Mouse (Mus musculus): ENCODE results near the gene Nhsl1. TPM values are rescaled to one million over a fixed set of nuclear protein-coding genes. Genes with fewer than 3 reads are reported as not detected.

Nhsl1 gene
- total RNA-seq, 1 experiment from 2014 or later: 5.3 TPM

DNA sequence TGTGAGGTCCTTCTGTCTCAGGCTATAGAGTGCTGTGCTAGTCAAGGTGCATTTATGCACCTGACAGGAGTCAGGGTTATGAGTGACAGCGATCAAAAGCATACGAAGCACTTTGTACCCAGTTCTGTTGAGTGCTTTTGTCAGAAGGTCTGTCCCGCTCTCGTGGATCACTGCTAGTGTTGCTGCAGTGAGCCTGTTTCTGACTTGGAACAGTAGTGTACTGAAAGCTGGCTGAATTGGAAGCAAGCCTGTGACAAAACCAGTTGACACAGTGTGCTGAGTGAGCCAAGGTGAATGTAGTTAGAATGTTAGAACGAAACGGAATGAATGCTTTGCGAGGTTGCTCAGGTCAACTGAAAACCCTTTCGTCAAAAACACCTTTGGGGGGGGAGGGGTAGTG is 82.2 kb downstream of the Nhsl1 start:
- no peak for DNase-seq

DNA sequence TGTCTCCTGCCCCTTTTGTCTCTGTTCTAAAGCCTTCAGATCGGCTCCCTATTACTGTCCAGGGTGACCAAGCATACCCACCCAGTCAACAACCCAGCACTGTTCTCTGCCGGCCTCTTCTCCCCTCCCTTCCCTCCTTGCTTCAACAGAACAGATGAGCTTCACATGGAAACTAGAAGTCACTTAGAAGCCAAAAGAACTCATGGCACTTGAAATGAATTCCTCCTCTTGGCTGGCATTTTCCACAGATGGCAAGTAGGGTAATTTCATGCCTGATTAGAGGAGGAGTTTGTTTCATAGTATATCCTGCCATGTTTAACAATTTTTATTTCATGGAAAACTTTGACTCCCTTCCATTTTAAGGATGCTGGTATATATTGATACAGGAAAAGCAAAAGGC is 85.2 kb downstream of the Nhsl1 start:
- DNase-seq: no peak

DNA sequence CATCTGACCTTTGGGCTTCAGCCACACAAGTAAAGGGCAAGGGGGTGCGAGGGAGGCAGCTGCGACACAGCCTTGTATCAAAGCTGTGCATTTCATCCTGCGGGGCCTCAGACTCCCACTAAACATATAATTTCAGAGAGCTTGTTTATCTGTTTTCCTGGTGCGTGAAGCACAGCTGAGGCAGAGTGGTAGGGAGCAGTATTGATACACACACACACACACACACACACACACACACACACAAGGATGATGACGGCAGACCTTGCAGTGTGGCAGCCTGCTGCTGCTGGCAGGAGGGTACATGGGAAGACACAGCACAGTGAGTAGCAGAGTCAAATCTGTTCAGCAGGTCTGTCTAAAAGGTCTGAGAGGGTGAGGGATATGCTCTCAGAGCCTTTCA is 85.9 kb downstream of the Nhsl1 start:
- DNase-seq: no peak

DNA sequence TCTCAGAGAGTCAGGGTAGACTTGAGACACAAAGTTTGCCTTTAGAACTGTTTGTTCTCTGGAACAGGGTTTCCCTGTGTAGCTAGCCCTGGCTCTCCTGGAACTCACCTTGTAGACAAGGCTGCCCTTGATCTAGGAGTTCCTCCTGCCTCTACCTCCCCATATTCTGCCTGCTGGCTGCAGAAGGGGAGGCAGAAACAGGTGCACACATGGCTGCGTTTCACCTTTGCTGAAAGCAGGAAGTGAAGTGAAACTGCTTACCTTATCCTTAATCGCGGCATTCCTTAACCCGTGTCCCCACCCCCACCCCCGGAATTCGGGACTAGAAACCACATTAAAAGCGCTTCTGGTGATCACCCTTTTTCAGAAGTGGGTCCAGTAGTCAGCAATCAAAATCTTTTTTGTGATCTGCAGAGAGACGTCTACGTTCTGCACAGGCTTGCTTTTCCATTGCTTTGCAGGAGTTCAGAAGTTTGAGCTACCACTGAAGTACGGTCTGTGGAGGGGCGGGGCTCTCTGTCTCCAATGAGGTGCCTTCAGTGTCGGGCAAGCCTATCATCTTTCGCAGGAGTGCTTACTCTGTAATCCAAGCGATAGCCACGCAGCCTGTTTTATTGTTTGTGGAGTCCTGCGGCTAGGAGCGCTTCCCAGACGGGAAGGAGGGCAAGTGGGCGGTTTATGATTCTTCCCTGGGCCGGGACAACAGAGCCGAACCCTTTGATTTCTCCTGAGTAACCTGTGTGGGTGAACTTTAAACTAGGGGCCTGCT is 88.5 kb downstream of the Nhsl1 start:
- peak; percentile 74 for DNase-seq

DNA sequence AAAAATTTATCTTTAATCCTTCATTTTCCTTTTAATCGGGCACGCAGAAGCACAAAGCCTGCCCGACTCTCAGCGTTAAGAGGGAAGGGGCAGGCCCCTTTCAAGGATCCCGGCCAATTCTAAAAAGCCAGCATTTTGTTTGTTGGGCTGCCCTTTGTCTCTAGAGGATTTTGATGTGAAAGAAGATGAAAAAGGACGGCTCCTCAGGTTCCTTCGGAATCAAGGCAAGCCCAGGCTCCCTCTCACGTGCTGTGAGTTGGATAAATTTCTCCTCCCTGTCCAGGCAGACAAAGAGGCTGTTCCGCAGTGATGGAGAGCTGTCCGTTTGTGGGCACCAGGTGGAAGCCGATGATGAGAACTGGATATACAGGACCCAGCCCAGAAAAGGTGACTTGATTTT is 89.3 kb downstream of the Nhsl1 start:
- no peak for DNase-seq

DNA sequence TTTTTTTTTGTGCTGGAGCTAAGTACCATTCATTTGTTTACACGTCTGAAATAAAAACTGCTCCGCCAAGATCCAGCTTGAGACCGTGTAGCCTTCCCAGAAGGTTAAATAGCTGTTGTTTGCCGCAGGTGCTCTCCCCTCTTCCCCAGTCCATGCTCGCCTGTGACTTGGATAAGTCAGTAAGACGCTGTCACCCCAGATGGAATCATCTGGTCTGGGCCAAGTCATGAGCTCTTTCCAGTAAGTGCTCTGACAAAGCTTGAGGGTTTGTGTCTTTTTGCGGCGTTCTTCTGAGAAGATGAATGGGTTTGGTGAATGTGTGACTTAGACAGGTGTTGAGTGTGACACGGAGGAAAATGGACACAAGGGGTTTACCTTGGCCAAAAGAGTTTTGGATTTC is 89.8 kb downstream of the Nhsl1 start:
- DNase-seq: no peak

DNA sequence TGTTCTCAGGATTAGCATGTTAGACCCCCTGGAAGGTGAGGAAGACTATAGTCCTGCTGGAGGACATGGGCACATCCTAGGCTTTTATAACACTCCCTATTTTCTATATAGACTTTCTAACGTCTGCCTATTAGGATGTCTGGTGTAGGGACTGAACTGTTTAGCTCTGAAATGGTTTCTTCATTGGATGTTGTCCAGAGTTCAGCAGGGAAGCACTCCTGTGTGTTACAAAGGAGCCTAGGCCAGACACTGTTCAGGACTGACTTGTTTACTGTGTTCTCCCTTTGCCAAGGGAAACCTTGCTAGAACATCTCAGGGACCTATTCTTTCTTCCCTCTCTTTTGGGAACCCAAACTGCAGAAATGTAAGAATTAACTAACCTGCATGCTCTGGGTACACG is 90.3 kb downstream of the Nhsl1 start:
- no peak for DNase-seq

DNA sequence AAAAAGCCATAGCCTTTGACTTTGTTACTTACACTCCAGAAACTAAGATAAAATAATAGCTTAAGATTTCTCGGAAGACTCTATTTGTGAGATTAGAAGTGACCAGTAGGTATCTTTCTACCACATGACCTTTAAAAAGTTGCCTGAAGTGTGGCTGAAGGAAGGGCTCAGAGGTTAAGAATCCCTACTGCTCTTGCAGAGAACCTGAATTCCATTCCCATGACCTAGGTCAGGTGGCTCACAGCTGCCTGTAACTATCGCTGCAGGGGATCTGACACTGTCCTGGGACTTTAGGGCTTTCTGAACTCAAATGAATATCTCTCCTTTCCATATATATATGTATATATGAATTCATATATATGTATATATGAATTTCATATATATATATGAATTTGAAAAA is 92.5 kb downstream of the Nhsl1 start:
- DNase-seq: no peak

DNA sequence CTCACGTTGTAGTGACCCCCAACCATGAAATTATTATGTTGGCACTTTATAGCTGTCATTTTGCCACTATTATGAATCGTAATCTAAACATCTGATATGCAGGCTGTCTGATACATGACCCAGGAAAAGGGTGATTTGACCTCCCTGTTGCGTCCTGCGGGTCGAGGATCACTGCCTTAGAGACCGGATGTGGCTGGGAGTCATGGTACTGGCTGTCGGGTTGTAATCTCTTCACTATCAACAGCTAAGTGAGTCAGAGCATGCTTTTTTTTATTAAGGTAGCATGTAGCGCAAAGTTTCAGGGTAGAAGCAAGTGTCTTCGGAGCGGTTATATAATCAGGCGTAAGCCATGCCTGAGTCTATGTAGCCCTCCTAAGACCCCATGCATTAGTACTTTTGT is 97.2 kb downstream of the Nhsl1 start:
- DNase-seq: no peak

DNA sequence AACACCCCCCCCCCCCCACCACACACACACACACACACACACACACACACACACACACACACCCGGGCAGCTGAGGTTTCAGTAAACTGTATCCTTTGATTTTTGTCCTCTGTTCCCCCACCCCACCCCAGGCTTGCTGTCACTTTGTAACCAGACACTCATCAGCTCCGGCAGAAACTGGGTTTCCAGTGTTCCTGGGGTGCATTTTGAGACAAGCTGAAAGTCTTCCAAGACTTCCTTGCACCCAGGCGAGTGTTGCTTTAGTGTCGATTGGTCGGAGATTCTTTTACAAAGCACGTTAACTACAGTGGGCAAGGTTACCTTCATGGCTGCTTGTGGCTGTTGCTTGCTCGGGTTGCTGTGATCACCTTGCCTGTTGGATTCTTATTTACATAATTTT is 99.4 kb downstream of the Nhsl1 start:
- DNase-seq: no peak

DNA sequence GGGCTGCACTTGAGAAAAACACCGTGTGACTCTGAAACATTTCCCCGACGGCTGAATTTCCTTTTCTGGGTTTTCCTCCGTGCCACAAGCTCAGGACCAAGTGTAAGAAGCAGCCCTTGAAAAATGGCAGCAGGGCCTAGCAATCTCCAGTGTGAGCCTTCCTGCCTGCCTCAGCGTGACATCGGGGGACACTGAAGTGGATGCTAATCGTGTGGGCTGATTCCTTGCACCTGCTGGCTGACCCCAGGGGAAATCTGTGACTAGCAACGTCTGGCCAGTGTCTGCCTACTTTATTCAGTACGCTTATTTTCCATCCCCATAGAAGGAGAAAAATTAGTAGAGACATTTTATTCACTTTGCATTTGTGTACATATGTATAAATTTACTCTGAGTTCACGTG is 100.7 kb downstream of the Nhsl1 start:
- no peak for DNase-seq

DNA sequence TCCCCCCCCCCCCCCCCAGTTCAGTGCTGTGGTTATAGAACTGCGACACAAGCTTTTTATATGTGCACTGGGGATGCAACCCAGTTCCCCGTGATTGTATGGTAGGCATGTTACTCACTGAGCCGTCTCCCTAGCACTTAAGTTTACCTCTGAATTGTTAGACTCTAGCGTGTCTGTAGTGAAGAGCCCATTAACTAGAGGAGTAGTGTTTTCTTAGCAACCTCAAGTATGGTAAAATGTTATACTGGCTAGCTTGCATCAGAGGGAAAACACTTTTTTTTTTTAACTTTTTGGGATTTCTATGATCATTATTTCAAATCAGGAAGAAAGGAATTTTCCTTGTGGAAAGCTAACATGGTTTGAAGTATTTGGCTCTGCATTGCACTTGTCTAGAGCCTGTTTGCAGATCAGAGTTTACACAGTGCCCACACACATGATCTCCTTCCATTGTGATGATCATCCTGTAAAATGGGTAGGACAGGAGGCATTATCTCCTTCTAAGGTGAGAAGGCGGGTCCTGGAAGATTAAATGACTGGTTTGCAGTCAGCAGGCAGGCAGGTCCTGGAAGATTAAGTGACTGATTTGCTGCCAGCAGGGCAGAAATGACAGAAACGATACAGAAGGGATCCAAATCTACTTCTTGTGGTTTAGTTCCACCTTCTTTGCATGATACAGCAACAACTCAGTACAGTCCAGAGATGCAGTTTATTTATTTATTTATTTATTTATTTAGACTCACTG is 101.6 kb downstream of the Nhsl1 start:
- no peak for DNase-seq

DNA sequence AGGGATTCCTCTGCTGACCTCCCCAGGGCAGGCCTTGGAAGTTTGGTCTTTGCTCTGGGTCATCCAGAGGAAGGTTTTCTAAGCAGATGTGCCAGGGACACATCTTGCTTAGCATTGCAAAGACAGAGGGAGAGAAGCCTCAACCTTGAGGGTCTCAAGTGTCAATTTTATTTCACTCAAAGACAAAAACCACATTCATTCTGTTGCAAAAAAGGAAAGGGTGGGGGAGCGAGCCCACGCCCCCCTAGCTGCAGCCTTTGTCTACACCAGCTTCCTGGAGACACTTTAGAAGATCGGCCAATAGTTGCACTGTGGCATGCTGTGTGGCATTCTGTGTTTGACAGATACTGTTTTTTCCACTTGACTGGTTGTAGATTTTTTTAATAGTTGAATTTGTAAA is 104.2 kb downstream of the Nhsl1 start:
- no peak for DNase-seq

DNA sequence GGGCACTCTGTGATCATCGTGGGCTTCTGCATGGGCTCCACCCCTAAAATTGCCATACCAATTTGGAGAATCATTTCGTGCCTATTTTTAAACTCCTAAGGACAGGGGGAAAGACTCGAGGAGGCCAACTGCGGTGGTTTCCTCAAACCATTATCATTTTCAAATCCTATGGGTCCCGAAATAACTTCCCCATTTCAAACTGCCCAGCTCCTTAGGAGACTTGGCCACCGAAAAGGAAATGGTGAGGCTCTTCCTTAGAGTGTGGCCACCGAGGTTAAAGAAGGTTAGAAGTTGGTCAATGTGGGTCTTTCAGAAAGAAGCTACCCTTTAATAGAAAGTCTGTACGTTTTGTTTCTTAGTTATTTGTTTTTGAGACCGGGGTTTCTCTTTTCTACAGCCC is 104.8 kb downstream of the Nhsl1 start:
- DNase-seq: no peak

DNA sequence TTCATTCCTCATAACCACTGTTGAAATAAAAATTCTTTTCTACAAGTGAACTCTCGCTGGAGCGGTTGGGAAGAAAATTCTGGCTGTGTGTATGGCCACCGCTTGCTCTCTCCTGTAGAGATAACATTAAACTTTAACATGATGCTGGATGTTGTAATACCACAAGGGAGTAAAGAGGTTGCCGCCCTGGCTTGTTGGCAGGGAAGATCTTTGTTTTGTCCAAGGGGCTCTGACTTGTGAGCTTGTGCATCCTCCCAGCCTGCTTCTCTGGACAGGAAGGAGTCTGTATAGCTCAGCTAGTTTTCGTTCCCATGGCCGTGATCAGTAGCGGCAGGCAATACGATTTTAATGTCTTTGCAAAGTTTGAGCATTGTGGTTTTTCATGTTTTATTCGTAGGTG is 109.1 kb downstream of the Nhsl1 start:
- no peak for DNase-seq

DNA sequence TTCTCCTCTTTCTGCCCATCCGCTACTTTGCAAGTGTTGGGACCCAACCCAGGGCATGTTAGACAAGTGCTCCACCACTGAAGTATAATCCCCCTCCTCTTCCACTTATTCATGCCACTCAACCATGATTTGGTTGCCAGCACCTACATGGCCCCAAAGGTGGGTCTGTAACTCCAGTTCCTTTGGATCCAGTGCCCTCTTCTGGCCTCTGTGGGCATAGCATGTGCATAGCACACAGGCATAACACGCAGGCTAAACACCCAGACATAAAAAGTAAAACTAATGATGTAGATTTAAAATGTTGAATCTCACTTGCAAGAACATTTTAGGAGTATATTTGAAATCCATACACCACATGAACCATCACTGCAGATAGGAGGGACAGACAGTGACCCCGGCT is 110.7 kb downstream of the Nhsl1 start:
- DNase-seq: no peak

DNA sequence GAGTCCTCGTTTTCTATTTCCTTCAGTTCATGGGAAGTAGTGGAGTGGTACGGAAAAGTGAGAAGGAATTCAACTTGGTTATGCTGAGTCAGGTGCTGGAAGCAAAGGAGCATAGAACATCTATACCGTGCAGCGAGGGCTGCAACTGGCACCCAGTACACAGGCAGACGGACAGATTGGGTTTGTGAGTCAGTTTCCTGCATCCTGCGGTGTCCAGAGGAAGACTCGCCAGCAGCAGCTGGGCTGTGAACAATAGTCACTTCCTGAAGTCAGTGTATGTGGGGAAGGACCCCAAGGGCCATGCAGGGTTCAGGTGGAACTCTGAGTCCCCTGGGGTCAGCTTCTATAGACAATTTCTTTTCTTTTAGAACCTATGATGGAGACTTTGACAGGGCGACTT is 111.4 kb downstream of the Nhsl1 start:
- no peak for DNase-seq

DNA sequence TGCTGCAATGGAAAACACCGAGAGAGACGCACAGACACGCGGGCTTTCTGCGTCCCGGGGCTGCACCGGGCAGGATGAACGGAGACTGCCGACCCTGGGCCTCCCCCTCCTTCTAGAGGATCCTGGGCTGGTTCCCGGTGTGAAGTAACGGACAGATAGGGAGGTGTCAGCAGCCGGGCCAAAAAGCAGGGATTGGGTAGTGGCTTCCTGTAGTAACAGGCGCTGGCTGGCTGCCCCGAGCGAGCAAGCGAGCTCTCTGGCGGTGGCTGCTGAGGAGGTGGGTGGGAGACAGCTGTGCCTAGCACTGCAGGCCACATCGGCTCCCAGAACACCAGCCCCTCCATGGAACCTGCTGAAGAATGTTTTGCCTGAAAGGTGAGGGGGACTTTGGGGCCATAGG is 112.2 kb downstream of the Nhsl1 start:
- DNase-seq: peak; percentile 74

DNA sequence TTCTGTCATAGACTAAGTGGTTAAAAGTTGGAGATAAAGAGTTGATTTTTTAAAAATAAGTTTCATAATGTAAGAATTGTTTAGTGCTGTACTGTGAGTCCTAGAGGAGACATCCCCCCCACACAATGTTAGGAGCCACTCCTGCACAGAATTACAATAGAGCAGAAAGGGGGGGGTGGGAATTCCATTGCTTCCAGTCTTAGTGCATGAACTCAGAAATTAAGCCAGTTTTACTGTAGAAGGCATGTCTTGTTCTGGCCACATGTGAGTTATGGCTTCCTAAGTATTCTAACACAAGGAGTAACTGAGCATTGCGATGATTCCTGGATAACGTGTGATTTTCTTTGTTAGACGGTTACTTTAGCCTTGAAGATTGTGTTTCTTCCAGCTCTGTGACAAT is 112.8 kb downstream of the Nhsl1 start:
- DNase-seq: no peak

DNA sequence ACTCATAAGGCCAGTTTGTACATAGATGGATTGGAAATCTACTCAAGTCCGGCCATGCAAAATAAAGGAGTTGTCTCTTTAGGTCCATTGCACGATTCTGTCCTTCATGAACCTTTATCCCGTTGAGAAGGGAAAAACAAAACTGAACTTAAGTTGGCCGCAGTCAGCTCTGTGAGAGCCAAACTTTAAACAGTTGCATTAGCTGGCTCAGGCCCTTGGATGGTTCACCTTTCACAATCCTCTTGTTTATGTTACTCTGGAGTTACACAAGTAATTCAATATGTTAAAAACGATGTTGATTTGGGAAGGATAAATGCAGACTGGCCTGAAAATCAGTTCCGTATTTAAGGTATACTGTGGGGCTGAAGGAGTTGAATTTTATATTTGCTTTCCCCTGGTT is 116.7 kb downstream of the Nhsl1 start:
- no peak for DNase-seq

DNA sequence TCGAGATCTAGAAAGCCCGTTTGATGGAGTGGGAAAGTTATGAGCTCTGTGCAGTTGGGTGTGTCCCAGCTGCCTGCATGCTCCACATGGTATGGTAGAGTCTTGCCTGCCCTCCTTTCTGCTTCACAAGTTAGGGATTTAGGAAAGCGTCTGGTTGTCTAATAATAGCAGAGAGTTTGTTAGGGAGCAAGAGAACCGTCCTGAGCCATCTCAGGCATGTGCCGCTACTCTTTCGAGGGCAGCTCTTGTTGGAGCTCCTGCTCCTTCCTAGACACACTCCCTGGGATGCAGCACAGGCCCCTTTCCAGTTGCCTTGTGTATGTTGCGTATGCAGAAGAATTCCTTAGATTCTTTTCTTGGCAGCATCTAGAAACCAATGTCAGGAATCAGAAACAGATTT is 117.2 kb downstream of the Nhsl1 start:
- no peak for DNase-seq

DNA sequence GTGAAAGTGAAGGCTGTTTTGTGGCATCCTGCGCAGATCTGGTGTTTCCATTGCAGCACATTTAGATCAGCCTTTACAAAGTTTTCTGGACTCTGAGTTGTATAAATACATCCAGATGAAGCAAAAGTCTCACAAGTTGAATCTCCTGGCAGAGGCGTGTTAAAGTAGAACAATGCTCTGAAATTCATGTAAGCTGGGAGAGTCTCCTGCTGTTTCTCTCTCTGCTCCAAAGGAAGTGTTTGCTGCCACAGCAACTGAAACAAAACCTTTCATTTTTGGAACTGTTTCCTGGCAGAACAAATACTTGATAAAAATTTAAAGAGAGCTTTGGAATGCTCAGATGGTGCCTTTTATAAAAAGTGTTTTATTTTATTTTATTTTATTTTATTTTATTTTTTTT is 118.8 kb downstream of the Nhsl1 start:
- DNase-seq: no peak

DNA sequence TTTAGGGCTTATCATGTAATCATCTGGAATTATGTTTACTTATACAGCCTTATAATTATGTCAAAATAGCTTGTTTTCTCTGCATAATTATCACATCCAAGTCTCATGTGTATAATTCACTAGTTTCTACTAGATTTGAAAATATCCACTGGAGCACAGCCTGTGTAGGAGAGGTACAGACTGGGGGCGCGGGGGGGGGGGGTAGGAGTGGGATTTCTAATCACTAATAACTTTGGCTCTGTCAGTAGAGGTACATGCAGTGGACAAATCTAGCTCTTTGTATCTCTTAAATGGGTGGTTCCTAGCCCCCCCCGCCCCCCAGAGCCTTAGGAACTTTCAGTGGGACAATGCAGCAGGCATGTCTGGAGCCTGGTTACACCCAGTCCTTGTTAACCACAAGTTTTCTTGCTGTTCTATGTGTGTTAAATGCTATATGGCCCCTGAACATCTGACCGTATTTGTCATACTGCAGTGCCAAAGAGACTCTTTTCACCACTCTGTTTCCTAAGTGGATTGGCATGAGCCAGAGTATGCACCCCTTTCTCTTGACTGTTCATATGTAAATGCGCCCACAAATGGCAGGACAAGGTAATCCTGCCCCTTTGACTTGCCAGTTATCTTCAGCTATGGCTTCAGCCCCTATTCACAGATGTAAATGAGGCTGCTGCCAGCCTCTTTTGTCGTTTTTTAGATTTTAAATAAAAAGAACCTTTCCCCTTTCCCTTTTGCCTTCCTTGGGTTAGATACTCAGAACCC is 127.0 kb downstream of the Nhsl1 start:
- no peak for DNase-seq

All from adrenal gland, postnatal 25 days (tissue).